Mouse (Mus musculus): ENCODE data around the gene Vmn2r75. TPM values are rescaled to one million over a fixed set of nuclear protein-coding genes. Genes with fewer than 3 reads are reported as not detected.
"Not testable (repeated sequence)": the region's sequence is repeated elsewhere in the genome, so short reads cannot be mapped to it uniquely, and the experiment has no call there.

Gene Vmn2r75
- total RNA-seq (2017) = not detected in 2 replicates

GRCm38 (mm10) chr7:86171678-86172077 is at the start of gene Vmn2r75:
Vmn2r75 (minus strand) TSS chr7:86171778.
- not testable (repeated sequence) for ATAC-seq (replicated peaks; ENCODE audit: low read depth, poor library complexity, severe bottlenecking)

DNA sequence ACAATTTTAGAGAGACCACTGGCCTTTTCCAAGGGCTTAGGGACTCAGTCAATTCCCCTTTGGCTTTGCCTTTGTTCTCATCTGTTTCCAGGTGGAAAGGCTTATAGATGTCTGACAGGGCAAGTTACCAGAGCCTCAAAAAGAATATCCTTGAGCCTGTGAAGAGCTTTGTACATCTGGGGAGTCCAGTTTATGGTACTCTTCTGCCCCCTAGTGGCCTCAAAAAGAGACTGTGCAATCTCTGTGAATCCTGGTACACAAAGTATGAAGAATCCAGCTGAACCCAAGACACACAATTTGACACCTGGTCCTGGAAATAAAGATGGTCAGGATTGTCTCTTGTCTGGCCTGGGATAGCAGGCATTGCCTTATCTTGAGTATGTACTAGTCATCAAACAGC is 39.8 kb upstream of the Vmn2r75 start:
- ATAC-seq (replicated peaks; ENCODE audit: low read depth, poor library complexity, severe bottlenecking) = no peak

Other genes with a start within 250 kb of the Vmn2r75 start
- not detected in 2 replicates for gene Vmn2r74, start 210.1 kb downstream of the Vmn2r75 start, total RNA-seq (2017)
- gene Vmn2r76, start 74.5 kb upstream of the Vmn2r75 start, total RNA-seq (2017) = not detected in 2 replicates
- gene Olfr310, start 105.4 kb upstream of the Vmn2r75 start, total RNA-seq (2017) = not detected in 2 replicates
- not detected in 2 replicates for gene Olfr309, start 141.9 kb upstream of the Vmn2r75 start, total RNA-seq (2017)
- not detected in 2 replicates for gene Olfr308, start 153.9 kb upstream of the Vmn2r75 start, total RNA-seq (2017)
- gene Olfr307, start 165.8 kb upstream of the Vmn2r75 start, total RNA-seq (2017) = not detected in 2 replicates
- gene Olfr305, start 195.2 kb upstream of the Vmn2r75 start, total RNA-seq (2017) = not detected in 2 replicates
- gene Olfr304, start 214.9 kb upstream of the Vmn2r75 start, total RNA-seq (2017) = not detected in 2 replicates
- not detected in 2 replicates for gene Olfr303, start 226.0 kb upstream of the Vmn2r75 start, total RNA-seq (2017)
- gene Olfr301, start 232.1 kb upstream of the Vmn2r75 start, total RNA-seq (2017) = not detected in 2 replicates

Measured in common myeloid progenitor, adult 5-6 weeks (primary cell).